Mouse (Mus musculus): ENCODE measurements around the gene Rrnad1. TPM values are rescaled to one million over a fixed set of nuclear protein-coding genes. Genes with fewer than 3 reads are reported as not detected.
"Not testable (repeated sequence)": the region's sequence is repeated elsewhere in the genome, so short reads cannot be mapped to it uniquely, and the experiment has no call there.

Rrnad1 gene
- polyA plus RNA-seq, 1 experiment from 2014 or later = 21.1 TPM

DNA sequence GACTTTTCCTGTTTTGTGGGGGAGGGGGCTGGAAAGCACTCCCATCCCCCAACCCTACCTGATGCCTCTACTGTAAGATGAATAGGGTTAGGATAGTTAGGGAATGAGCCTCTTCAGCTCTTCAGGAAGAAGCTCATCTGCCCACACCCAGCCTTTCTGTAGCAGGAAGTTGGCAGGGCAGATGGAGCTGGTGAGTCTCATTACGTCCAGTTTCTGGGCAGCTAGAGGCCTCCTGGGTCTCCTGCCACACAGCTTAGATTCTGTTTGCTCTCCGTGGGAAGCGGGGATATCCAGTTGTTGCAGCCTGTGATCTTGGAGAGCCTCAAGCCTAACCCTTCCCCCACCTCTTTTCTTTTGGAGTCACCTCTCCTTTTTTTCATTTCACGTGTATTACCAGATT lies 20.6 kb downstream of the Rrnad1 start:
- no peaks in the 10 kb centered on the region for H3K9me3 ChIP-seq
- H3K27me3 ChIP-seq = no peaks in the 10 kb centered on the region
- peaks cover 20% of the 10 kb centered on the region for H3K36me3 ChIP-seq
- WGBS = 14% methylated on average over 4 of the region's 4 CpGs
- H3K9ac ChIP-seq = peak overlapping the region; percentile 62
- peak overlapping the region; percentile 92 for H3K4me2 ChIP-seq
- no peak for ATAC-seq (ENCODE audit: insufficient number of reproducible peaks, insufficient read depth, low FRiP score, low TSS enrichment, low read depth)
- peak overlapping the region; percentile 40 for H3K4me3 ChIP-seq
- H3K4me1 ChIP-seq = peaks cover 46% of the 10 kb centered on the region
- peak overlapping the region; percentile 98 for H3K27ac ChIP-seq

DNA sequence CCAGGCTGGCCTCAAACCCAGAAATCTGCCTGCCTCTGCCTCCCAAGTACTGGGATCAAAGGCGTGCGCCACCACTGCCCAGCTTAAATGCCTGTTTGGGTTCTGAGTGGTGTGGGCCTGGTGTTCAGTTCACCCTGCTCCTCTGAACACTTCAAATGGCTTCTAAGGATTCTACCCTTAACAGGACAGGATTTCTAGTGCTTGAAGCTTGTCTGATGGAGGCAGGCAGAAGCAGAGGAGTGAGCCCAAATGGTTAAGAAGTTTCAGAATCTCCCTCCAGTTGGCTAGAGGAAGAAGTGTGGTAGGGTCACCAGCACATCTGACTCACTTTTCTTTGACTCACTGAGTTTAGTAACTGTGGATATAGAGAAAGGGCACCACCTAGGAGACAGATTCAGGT lies 21.1 kb downstream of the Rrnad1 start:
- Histone ChIP-seq H3K4me3 (peak overlapping the region; percentile 40), H3K4me1 (peaks cover 46% of the 10 kb centered on the region)
- 87% methylated on average over 2 of the region's 2 CpGs for WGBS

DNA sequence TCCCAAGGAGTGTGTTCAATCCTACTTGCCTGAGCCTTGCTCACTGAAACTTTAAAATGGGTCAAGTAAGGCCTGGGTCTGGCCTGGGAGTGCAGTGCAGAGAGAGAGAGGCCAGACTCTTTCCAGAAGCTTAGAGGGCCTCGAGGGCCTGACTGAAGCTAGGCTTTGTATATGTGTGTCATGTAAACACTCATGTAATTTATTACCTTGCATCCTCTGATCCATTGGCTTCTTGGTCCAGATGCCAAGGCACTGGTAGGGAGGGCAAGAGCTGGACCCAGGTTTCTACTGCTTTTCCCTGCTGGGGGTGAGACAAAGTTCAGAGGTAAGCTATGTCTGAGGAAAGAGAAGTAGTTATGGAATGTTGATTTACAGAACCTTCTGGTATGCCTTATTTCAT lies 22.6 kb downstream of the Rrnad1 start:
- Histone ChIP-seq H3K4me2 (peak overlapping the region; percentile 92), H3K27ac (peak overlapping the region; percentile 98), H3K36me3 (peaks cover under 1% of the 10 kb centered on the region; the same call in 1 of the 2 replicates), H3K4me3 (peak overlapping the region; percentile 98), H3K9ac (peak overlapping the region; percentile 98), H3K4me1 (peaks cover 46% of the 10 kb centered on the region), H3K9me3 (no peaks in the 10 kb centered on the region), H3K27me3 (no peaks in the 10 kb centered on the region)
- WGBS = 14% methylated on average over 1 of the region's 1 CpGs
- ATAC-seq (ENCODE audit: insufficient number of reproducible peaks, insufficient read depth, low FRiP score, low TSS enrichment, low read depth) = no peak

More for the DNA sequence above, 21.1 kb downstream of the Rrnad1 start:
- H3K9me3 ChIP-seq = no peaks in the 10 kb centered on the region
- H3K27me3 ChIP-seq = no peaks in the 10 kb centered on the region
- H3K4me2 ChIP-seq = peak overlapping the region; percentile 92
- peak overlapping the region; percentile 98 for H3K27ac ChIP-seq
- peak overlapping the region; percentile 62 for H3K9ac ChIP-seq
- ATAC-seq (ENCODE audit: insufficient number of reproducible peaks, insufficient read depth, low FRiP score, low TSS enrichment, low read depth) = no peak
- peaks cover 15% of the 10 kb centered on the region for H3K36me3 ChIP-seq

DNA sequence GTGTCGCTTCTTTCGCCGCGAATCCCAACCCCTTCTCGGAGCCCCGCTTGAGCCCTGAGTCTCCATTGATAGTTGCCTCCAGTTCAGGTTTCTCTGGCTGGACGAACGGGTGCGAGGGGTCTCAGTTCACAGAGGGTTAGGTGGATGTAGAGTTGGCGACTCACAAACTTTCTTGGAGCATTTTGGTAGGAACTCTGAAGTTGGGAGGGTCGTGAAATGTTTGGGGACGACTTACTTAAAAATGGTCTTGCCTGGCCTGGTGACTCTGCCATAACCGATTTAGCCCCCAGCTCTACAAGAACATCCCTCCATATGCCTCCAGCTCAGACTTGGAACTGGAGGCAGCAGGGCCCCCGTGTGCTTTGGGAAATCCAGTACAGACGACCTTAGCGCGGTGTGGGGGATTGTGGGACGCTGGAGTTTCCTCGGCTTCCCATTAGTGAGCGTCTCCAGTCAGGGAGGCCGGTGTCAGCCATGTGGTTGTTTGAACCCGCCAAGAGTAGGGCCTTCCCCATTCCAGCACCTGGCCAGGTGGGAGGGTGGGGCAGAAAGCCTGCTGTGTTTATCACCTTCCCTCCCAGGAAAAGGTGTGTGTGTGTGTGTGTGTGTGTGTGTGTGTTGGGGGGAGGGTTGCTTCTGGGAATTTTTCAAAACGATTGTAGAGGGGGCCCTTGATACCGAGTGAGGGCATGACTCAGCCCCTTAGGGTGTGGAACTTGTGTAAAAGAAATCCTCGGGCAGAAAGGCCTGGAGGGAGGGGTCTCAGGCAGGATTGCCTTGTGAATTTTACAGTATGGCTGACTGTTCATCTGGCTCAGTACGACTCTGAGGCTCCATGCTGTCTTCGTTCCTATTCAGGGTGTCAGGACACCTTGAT lies 23.3 kb downstream of the Rrnad1 start:
- Histone ChIP-seq H3K4me1 (peaks cover 46% of the 10 kb centered on the region), H3K27ac (peak overlapping the region; percentile 98), H3K4me2 (peak overlapping the region; percentile 92), H3K4me3 (peak overlapping the region; percentile 98), H3K27me3 (no peaks in the 10 kb centered on the region), H3K36me3 (no peaks in the 10 kb centered on the region), H3K9ac (peak overlapping the region; percentile 98), H3K9me3 (no peaks in the 10 kb centered on the region)
- ATAC-seq (ENCODE audit: insufficient number of reproducible peaks, insufficient read depth, low FRiP score, low TSS enrichment, low read depth) = no peak
- under 1% methylated on average over 23 of the region's 27 CpGs for WGBS

DNA sequence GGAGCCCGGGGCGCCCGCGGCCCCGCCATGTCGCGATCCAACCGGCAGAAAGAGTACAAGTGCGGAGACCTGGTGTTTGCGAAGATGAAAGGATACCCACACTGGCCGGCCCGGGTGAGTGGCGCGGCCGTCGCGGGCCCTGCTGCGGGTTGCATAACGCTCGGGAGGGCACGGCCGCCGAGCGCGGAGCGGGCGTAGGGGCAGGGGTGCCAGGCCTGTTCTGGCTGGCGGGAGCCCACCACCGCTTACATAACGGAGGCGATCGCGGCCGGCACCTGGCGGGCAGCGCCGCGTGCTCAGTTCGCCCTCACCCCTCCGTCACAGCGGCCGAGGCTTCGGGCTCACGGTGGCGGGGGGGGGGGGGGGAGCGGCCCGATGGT lies 23.9 kb downstream of the Rrnad1 start:
- no peaks in the 10 kb centered on the region for H3K27me3 ChIP-seq
- 0 out of 2 replicates have a peak, but pooled peaks have one; percentile 1 for ATAC-seq (ENCODE audit: insufficient number of reproducible peaks, insufficient read depth, low FRiP score, low TSS enrichment, low read depth)
- peak overlapping the region; percentile 98 for H3K27ac ChIP-seq
- no peaks in the 10 kb centered on the region for H3K9me3 ChIP-seq
- peaks cover 40% of the 10 kb centered on the region for H3K4me1 ChIP-seq
- H3K4me2 ChIP-seq = peak overlapping the region; percentile 92
- peak overlapping the region; percentile 98 for H3K9ac ChIP-seq
- no peaks in the 10 kb centered on the region for H3K36me3 ChIP-seq
- WGBS = under 1% methylated on average over 38 of the region's 47 CpGs
- H3K4me3 ChIP-seq = peak overlapping the region; percentile 98

DNA sequence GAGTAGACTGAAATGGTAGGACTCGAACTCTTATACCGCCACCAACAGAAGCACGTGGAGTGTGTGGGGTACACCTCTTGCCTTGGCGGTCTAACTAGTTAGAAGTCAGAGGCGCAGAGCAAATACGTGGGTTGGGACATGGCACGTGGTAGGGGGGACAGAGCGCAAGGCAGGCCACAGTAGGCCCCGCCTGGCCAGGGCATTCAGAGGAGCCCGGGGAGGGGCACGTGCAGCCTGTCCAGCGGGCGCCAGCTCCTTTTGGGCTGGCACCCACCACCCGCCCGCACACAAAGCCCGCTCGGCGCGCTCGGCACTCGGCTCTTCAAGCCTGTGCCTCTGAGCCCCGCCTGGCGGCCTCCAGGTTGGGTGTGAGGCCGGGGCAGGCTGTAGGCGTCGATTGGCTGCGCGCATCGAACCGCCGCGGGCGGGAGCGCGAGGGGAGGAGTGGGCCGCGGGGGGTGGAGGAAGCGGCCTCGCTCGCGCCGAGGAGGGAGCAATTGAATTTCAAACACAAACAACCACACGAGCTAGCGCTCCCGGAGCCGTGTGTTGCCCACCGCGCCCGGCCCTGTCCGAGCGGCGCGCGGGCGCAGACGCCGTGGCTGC lies 24.5 kb downstream of the Rrnad1 start, which contains the start of gene Hdgf:
TSS of gene Hdgf (plus strand) at position 442 of the 606 bp plus-strand sequence.
- WGBS = under 1% methylated on average over 56 of the region's 57 CpGs
- Histone ChIP-seq H3K4me2 (peak within 1 kb of the TSS; percentile 92), H3K27ac (peak within 1 kb of the TSS; percentile 98), H3K27me3 (no peaks in the 10 kb centered on the region), H3K9ac (peak within 1 kb of the TSS; percentile 98), H3K4me3 (peak within 1 kb of the TSS; percentile 98), H3K9me3 (no peaks in the 10 kb centered on the region), H3K36me3 (no peaks in the 10 kb centered on the region), H3K4me1 (peaks cover 34% of the 10 kb centered on the region)
- peak; percentile 90 for ATAC-seq (ENCODE audit: insufficient number of reproducible peaks, insufficient read depth, low FRiP score, low TSS enrichment, low read depth)

DNA sequence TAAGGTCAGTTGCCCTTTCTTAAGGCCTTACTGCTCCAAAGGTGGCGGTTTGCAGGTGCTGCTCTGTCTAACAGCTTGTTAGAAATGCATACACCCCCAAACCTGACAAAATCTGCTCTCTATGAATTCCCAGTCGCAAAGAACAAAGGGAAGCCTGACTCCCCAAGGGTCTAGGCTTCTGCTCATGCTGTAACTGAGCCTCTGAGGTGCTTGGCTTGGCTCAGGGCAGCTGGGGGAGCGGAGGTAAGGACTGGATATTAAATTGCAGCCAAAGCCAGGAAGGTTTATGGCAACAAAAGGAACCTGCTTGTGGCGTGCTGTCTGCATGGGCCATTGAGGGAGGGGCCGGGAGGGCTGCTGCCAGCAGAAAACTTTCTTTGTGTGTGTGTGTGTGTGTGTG lies 26.7 kb downstream of the Rrnad1 start:
- Histone ChIP-seq H3K36me3 (no peaks in the 10 kb centered on the region), H3K9me3 (no peaks in the 10 kb centered on the region), H3K4me3 (no peak overlapping the region), H3K27ac (no peak overlapping the region), H3K4me2 (no peak overlapping the region), H3K9ac (no peak overlapping the region), H3K27me3 (no peaks in the 10 kb centered on the region), H3K4me1 (peaks cover 13% of the 10 kb centered on the region)
- WGBS = 45% methylated on average over 5 of the region's 5 CpGs
- no peak for ATAC-seq (ENCODE audit: insufficient number of reproducible peaks, insufficient read depth, low FRiP score, low TSS enrichment, low read depth)

DNA sequence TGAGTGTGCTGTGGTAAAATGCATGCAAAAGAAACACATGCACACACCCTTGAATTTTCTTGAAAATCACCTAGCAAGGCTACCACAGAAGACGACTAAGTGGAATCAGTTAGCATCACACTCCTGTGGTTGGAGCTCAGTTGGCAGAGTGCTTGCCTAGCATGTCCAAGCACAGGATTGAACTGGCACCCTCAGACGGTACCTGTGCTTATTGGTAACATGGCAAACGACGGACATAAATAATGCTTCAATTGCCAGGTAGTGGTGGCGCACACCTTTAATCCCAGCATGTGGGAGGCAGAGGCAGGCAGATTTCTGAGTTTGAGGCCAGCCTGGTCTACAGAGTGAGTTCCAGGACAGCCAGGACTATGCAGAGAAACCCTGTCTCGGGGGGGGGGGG lies 28.6 kb downstream of the Rrnad1 start:
- H3K36me3 ChIP-seq; H3K27me3 ChIP-seq; H3K4me2 ChIP-seq; H3K9me3 ChIP-seq; H3K9ac ChIP-seq; H3K4me1 ChIP-seq; ATAC-seq (ENCODE audit: insufficient number of reproducible peaks, insufficient read depth, low FRiP score, low TSS enrichment, low read depth); H3K27ac ChIP-seq; H3K4me3 ChIP-seq: not testable (repeated sequence)
- WGBS = 86% methylated on average over 5 of the region's 6 CpGs

DNA sequence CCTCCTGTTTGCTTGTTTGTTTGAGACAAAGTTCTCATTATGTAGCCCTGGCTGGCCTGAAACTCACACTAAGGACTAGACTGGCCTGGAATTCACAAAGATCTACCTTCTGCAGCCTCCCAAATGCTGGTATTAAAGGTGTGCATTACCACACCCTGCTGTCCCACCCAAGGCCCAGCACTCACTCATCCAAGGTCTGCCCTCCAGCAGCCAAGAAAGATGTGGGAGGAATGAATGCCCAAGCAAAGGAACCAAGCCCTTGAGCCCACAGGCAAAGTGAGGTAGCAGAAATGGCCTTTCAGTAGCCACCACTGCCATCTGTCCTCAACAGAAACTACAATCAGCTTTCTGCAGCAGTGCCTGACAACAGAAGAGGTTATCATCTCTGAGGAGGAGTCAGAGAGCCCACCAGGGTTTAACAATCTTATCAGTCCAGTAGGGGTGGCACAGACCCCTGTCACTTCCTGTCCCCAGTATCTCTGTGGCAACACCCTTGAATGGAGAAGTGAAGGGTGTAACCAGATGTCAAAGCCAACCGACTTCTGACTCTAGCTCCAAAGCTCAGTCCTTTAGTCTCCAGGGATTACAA lies 29.4 kb downstream of the Rrnad1 start:
- 71% methylated on average over 1 of the region's 1 CpGs for WGBS

DNA sequence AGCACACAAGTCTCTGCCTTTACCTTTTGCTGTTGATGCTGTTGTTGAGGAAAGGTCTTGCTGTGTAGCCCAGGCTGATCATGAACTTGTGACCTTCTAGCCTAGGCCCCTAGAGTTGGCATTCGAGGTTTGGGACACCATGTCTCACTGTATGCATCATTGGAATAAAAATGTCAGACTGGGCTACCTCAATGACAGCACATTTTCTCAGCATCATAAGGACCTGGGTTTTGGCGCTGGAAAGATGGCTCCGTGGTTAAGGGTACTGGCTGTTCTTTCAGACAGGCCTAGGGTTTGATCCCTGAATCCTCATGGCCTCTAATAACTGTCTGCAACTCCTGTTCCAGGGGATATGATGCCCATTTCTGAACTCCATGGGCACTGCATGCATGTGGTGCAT lies 30.7 kb downstream of the Rrnad1 start:
- Histone ChIP-seq H3K36me3 (no peaks in the 10 kb centered on the region), H3K9ac (no peak overlapping the region), H3K4me3 (no peak overlapping the region), H3K27me3 (no peaks in the 10 kb centered on the region), H3K4me1 (no peaks in the 10 kb centered on the region), H3K9me3 (no peaks in the 10 kb centered on the region), H3K27ac (no peak overlapping the region), H3K4me2 (no peak overlapping the region)
- no peak for ATAC-seq (ENCODE audit: insufficient number of reproducible peaks, insufficient read depth, low FRiP score, low TSS enrichment, low read depth)
- WGBS = 84% methylated on average over 3 of the region's 3 CpGs

More for the DNA sequence above, 29.4 kb downstream of the Rrnad1 start:
- no peak for ATAC-seq (ENCODE audit: insufficient number of reproducible peaks, insufficient read depth, low FRiP score, low TSS enrichment, low read depth)
- no peaks in the 10 kb centered on the region for H3K36me3 ChIP-seq
- H3K4me2 ChIP-seq = no peak overlapping the region
- H3K9me3 ChIP-seq = no peaks in the 10 kb centered on the region
- no peak overlapping the region for H3K4me3 ChIP-seq
- H3K27me3 ChIP-seq = no peaks in the 10 kb centered on the region
- H3K9ac ChIP-seq = no peak overlapping the region
- H3K4me1 ChIP-seq = no peaks in the 10 kb centered on the region
- H3K27ac ChIP-seq = no peak overlapping the region

DNA sequence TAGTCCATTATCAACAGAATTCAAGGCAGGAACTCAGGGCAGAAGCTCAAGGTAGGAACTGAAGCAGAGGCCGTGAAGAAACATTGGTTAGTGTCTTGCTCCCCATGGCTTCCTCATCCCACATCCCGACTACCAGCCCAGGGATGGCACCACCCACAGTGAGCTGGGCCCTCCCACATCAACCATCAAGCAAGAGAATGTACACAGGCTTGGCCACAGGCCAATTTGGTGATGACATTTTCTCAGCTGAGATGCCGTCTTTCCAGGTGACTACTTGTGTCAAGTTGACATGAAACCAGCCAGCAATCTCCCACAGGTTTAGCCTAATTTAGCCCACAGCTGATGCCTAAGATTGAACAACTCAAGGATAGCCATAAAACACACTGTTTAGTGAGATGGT lies 31.3 kb downstream of the Rrnad1 start:
- H3K9me3 ChIP-seq = no peaks in the 10 kb centered on the region
- no peak overlapping the region for H3K9ac ChIP-seq
- no peak overlapping the region for H3K4me2 ChIP-seq
- H3K27ac ChIP-seq = no peak overlapping the region
- H3K36me3 ChIP-seq = no peaks in the 10 kb centered on the region
- H3K27me3 ChIP-seq = no peaks in the 10 kb centered on the region
- no peak overlapping the region for H3K4me3 ChIP-seq
- no peaks in the 10 kb centered on the region for H3K4me1 ChIP-seq
- ATAC-seq (ENCODE audit: insufficient number of reproducible peaks, insufficient read depth, low FRiP score, low TSS enrichment, low read depth) = no peak
- 74% methylated on average over 3 of the region's 3 CpGs for WGBS
